Mouse (Mus musculus) testis, adult 2 months (tissue): ENCODE measurements around the gene Rab11fip2.

ENCODE experiments used
- CTCF ChIP-seq: fragments of 200-500 bp; IDR thresholded peaks from 2 replicates; pipeline ENCODE4 v1.5.1; 2012; ENCODE audit warnings: low read depth, mild to moderate bottlenecking, inconsistent platforms, low read length, moderate library complexity; ENCODE audit not compliant: control insufficient read depth, insufficient read depth, insufficient replicate concordance
- POLR2A ChIP-seq: fragments of 200-500 bp; IDR thresholded peaks from 2 replicates; pipeline ENCODE4 v1.6.1; 2012; ENCODE audit warnings: low read depth, mild to moderate bottlenecking, inconsistent platforms, low read length, moderate library complexity; ENCODE audit not compliant: control insufficient read depth

DNA sequence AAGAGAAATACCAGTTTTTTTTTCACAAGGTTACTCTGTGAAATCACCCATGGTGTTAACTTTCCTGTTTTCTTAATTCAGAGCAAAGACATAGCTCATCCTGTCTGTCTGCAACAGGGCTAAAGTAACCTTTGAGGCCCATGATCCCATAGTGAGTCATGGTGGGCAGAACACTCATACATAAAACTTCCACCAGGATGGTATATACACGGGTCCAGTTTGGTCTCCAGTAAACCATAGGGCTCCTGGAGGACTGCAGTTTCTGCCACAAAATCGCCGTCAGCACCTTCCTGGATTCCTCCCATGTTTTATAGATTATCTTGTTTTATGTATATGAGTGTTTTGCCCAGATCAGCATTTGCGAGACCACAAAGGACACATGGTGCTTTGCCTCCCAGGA, 45.2 kb downstream of the Rab11fip2 start:
- TF ChIP-seq CTCF (no peak), POLR2A (no peak)
